Mouse (Mus musculus) liver, embryonic 15.5 days (tissue): Measurements from ENCODE around the gene B230104I21Rik. TPM values are rescaled to one million over a fixed set of nuclear protein-coding genes. Genes with fewer than 3 reads are reported as not detected.

Experiments
- ATAC-seq: fragments of 200-750 bp; cut with Nextera tagmentation; 2 replicates; pipeline ENCODE4 v1.8.0; 2017; ENCODE audit warnings: moderate number of reproducible peaks, mild to moderate bottlenecking, moderate library complexity; ENCODE audit not compliant: insufficient read depth
- H3K27ac ChIP-seq: fragments of 300-500 bp; sonication (generic); replicated peaks from 2 replicates; pipeline ENCODE4 v1.5.1; 2015; ENCODE audit warnings: mild to moderate bottlenecking, inconsistent platforms
- H3K27me3 ChIP-seq: fragments of 300-500 bp; sonication (generic); 2 replicates; pipeline ENCODE4 v1.6.1; 2015; ENCODE audit warnings: mild to moderate bottlenecking, inconsistent platforms
- H3K36me3 ChIP-seq: fragments of 300-500 bp; sonication (generic); replicated peaks from 2 replicates; pipeline ENCODE4 v1.6.1; 2015; ENCODE audit warnings: moderate library complexity, mild to moderate bottlenecking, inconsistent platforms
- H3K4me1 ChIP-seq: fragments of 300-500 bp; sonication (generic); replicated peaks from 2 replicates; pipeline ENCODE4 v1.6.1; 2015; ENCODE audit warnings: inconsistent platforms
- H3K4me2 ChIP-seq: fragments of 300-500 bp; sonication (generic); 2 replicates; pipeline ENCODE4 v1.6.1; 2015; ENCODE audit warnings: moderate library complexity, mild to moderate bottlenecking, inconsistent platforms
- H3K4me3 ChIP-seq: fragments of 300-500 bp; sonication (generic); replicated peaks from 2 replicates; pipeline ENCODE4 v1.5.1; 2015; ENCODE audit warnings: mild to moderate bottlenecking, inconsistent platforms
- H3K9ac ChIP-seq: fragments of 300-500 bp; sonication (generic); 2 replicates; pipeline ENCODE4 v1.6.1; 2015; ENCODE audit warnings: moderate library complexity, mild to moderate bottlenecking, inconsistent platforms
- H3K9me3 ChIP-seq: fragments of 300-500 bp; sonication (generic); replicated peaks from 2 replicates; pipeline ENCODE4 v1.6.1; 2016; ENCODE audit warnings: inconsistent platforms
- WGBS: fragments of 180-500 bp; shearing (Covaris S2); methylation state at CpG from one replicate; pipeline ENCODE4 v1.1.7; 2015; ENCODE audit warnings: mixed read lengths; ENCODE audit not compliant: insufficient replicate concordance; 5-methylcytosine and 5-hydroxymethylcytosine counted together
- polyA plus RNA-seq: library from polyadenylated mRNA; unstranded; fragments of >200 nt; fragmentation: Nextera tagmentation; extraction: Ambion mirVana; gene quantifications from 2 replicates; pipeline ENCODE4 v1.2.1, GENCODE M21; 2015

The B230104I21Rik gene
- polyA plus RNA-seq, 1 experiment from 2014 or later: not detected

DNA sequence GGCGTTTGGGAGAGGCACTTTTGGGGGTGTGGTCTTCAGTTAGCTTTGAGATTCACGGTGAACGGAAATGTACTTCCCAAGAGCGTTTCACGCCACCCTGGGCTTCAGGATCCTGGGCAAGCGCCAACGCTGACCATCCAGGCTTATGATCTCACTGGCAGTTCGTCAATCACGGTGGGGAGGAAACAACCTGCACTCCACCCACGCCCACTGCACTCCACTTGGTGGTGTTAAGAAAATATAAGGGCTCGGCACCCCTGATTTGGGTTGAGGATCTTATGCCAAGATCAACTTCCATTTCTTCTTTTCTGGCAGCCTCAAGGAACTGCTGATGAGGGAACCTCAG is 22.3 kb upstream of the B230104I21Rik start:
- Histone ChIP-seq H3K9me3 (no peaks in the 10 kb centered on the region), H3K27me3 (no peaks in the 10 kb centered on the region), H3K4me1 (no peaks in the 10 kb centered on the region), H3K4me3 (no peak overlapping the region), H3K27ac (no peak overlapping the region), H3K9ac (no peak overlapping the region), H3K4me2 (no peak overlapping the region), H3K36me3 (no peaks in the 10 kb centered on the region)
- ATAC-seq: no peak
- WGBS: 66% methylated on average over 11 of the region's 11 CpGs

DNA sequence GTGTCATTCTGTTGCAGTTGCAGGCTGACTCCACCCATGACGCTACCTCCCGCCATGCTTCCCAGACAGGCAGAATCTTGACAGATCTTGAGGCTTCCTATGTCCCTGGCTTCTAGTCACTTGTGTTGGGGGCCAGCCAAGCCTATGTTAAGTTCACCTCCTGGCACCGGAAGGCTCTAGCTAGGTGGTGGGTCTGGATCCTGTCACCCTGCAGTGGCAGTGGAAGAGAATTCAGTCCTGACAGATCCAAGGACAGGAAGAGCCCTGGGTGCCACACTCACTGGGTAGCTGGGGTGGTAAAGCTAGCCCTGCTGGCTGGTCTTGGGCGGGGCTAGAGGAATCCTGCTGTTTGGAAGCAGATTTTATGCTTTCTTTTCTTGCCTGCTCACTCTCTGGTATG is 10.5 kb upstream of the B230104I21Rik start:
- no peak overlapping the region for H3K4me3 ChIP-seq
- H3K36me3 ChIP-seq: no peaks in the 10 kb centered on the region
- no peak overlapping the region for H3K27ac ChIP-seq
- H3K4me2 ChIP-seq: no peak overlapping the region
- no peaks in the 10 kb centered on the region for H3K27me3 ChIP-seq
- no peak overlapping the region for H3K9ac ChIP-seq
- 49% methylated on average over 4 of the region's 4 CpGs for WGBS
- no peaks in the 10 kb centered on the region for H3K9me3 ChIP-seq
- peaks cover 4% of the 10 kb centered on the region; the same call in 1 of the 2 replicates for H3K4me1 ChIP-seq
- ATAC-seq: no peak

DNA sequence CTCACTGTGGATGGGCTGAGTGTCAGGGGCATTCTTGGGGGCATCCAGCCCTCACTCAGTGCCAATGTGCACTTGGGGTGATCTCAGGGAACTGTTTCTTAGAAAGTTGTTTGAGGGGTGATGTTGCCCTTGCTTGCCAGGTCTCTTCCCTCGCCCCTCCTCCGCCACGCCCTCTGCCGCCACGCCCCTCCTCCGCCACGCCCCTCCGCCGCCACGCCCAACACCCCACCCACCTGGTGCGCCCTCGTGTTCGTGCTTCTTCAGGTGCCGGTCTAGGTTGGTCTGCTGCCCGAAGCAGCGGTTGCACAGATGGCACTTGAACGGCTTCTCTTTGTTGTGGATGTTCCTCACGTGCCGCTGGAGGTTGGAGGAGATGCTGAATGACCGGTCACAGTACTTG is 7.5 kb upstream of the B230104I21Rik start:
- Histone ChIP-seq H3K27ac (no peak overlapping the region), H3K9ac (no peak overlapping the region), H3K27me3 (no peaks in the 10 kb centered on the region), H3K4me2 (no peak overlapping the region), H3K9me3 (no peaks in the 10 kb centered on the region), H3K36me3 (no peaks in the 10 kb centered on the region), H3K4me3 (no peak overlapping the region), H3K4me1 (peaks cover 4% of the 10 kb centered on the region; the same call in 1 of the 2 replicates)
- ATAC-seq: no peak
- WGBS: 16% methylated on average over 12 of the region's 20 CpGs

DNA sequence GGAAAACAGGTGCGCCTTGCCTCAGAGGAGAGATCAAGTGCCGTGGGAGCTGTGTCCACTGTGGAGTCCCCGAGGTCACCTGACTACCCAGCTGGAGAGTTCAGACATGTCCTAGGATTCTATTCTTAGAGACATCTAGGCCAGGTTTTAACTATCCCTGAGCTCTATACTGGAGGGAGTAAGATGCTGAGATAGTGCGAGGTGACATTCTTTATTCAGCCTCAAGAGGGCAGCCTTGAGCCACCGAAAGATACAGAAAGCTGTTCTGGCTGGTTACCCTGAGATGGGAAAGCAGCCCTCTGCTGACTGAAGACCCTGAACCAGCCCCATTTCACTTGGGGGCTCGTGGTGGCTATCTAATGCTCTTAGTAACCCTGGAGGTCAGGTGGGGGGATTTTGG is 7.1 kb upstream of the B230104I21Rik start:
- Histone ChIP-seq H3K27me3 (no peaks in the 10 kb centered on the region), H3K9ac (no peak overlapping the region), H3K27ac (no peak overlapping the region), H3K4me3 (no peak overlapping the region), H3K4me1 (peaks cover 4% of the 10 kb centered on the region; the same call in 1 of the 2 replicates), H3K36me3 (no peaks in the 10 kb centered on the region), H3K4me2 (no peak overlapping the region), H3K9me3 (no peaks in the 10 kb centered on the region)
- WGBS: 11% methylated on average over 6 of the region's 6 CpGs
- no peak for ATAC-seq

DNA sequence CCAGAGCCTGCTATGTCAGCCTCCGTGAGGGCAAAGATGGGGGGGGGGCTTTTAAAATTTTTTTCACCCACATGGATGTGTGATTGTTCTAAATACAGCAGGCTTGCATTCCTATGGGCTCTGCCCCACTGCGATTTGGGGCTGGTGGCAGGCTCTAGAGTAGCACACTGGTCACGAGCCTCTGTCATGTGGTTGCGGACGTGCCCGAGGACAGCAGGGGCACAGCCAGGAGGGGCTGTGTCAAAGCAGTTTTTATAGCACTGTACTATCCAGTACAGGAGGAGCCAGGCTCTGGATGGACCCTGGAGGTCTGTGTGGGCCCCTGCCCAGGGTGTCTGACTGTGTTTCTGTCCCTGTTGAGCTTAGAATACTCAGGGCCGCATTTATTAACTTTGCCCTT is 5.9 kb upstream of the B230104I21Rik start:
- Histone ChIP-seq H3K4me2 (no peak overlapping the region), H3K27ac (no peak overlapping the region), H3K4me3 (no peak overlapping the region), H3K9me3 (no peaks in the 10 kb centered on the region), H3K36me3 (no peaks in the 10 kb centered on the region), H3K27me3 (no peaks in the 10 kb centered on the region), H3K9ac (no peak overlapping the region), H3K4me1 (peaks cover 11% of the 10 kb centered on the region; the same call in 1 of the 2 replicates)
- no peak for ATAC-seq
- WGBS: 70% methylated on average over 7 of the region's 7 CpGs

DNA sequence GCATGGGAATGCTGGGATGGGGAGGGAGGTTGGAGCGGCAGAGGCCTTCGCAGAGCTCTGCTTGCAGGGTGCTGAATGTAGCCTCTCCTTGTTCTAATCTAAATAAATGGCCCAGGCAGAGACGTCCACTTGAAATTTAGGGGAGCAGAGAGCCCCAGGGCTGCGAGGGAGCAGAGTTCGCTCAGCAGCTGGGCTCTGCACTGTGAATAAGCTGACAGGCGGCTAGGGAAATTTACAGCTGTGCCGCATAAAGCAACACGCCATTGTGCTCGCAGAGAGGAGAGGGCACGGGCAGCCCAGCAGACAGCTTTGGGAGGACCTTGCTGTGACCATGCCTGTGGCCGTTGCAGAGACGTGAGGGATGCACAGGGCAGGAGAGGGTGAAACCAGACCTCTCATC is 4.7 kb upstream of the B230104I21Rik start:
- Histone ChIP-seq H3K9ac (no peak overlapping the region), H3K9me3 (no peaks in the 10 kb centered on the region), H3K27me3 (no peaks in the 10 kb centered on the region), H3K36me3 (no peaks in the 10 kb centered on the region), H3K4me1 (peaks cover 12% of the 10 kb centered on the region; the same call in 1 of the 2 replicates), H3K4me3 (no peak overlapping the region), H3K4me2 (no peak overlapping the region), H3K27ac (no peak overlapping the region)
- no peak for ATAC-seq
- WGBS: 61% methylated on average over 12 of the region's 12 CpGs

DNA sequence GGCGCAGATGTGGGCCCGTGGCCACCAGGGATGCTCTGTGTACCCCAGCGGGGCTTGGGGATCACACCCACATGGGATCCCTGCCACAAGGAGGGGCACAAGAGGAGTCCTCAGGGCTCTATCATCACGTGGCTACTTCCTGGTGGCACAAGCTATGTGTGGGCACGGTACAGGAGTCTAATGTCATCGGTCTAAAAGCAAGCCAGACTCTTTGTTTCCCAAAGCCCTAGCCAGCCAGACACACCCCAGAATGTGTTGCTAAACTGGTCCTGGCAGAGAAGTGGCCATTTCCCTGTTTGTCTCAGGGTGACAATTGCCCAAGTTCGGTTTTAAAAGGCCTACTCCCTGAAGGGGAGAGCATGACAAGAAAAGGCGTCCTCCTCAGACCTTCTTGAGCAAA is 2.6 kb upstream of the B230104I21Rik start:
- Histone ChIP-seq H3K9ac (no peak overlapping the region), H3K27ac (no peak overlapping the region), H3K4me2 (no peak overlapping the region), H3K27me3 (no peaks in the 10 kb centered on the region), H3K4me3 (no peak overlapping the region), H3K9me3 (no peaks in the 10 kb centered on the region), H3K4me1 (peaks cover 12% of the 10 kb centered on the region; the same call in 1 of the 2 replicates), H3K36me3 (no peaks in the 10 kb centered on the region)
- ATAC-seq: no peak
- WGBS: 59% methylated on average over 8 of the region's 8 CpGs

DNA sequence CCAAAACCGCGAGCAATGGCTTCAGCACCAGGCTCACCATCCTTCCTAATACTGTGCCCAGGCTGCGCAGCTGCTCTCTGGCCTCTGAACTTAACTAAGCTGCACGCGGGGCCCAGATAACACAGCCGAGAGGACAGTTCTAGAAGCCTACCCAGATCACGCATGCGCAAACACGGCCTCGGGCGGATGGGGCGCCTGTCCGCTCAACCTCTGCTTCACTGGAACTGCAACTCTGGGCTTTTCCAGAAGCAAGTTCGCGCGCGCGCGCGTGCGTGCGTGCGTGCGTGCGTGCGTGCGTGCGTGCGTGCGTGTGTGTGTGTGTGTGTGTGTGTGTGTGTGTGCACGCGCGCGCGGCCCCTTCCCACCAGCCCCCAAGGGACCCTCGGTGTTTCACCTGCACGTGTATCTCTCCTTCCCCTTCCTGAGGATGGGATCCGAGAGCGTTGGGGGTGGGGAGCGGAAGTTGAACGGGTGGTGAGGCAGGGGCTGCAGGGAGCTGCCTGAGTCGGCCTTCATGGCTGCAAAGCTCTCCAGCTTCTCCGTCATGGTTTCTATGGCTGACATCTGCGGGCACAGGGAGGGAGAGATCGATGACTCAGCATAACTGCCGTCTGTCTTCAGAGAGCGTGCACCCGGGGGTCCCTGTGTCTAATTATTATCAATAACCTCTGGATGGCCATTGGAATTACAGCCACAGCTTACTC is 1.1 kb upstream of the B230104I21Rik start:
- H3K36me3 ChIP-seq: no peaks in the 10 kb centered on the region
- peak; percentile 64; the same call in 1 of the 2 replicates for ATAC-seq
- H3K4me3 ChIP-seq: peak overlapping the region; percentile 34
- H3K27ac ChIP-seq: no peak overlapping the region
- no peaks in the 10 kb centered on the region for H3K27me3 ChIP-seq
- H3K9ac ChIP-seq: no peak overlapping the region
- peak overlapping the region; percentile 49 for H3K4me2 ChIP-seq
- H3K4me1 ChIP-seq: 0 out of 2 replicates have a peak, but pooled peaks cover 8% of the 10 kb centered on the region
- H3K9me3 ChIP-seq: no peaks in the 10 kb centered on the region
- 42% methylated on average over 48 of the region's 48 CpGs for WGBS

DNA sequence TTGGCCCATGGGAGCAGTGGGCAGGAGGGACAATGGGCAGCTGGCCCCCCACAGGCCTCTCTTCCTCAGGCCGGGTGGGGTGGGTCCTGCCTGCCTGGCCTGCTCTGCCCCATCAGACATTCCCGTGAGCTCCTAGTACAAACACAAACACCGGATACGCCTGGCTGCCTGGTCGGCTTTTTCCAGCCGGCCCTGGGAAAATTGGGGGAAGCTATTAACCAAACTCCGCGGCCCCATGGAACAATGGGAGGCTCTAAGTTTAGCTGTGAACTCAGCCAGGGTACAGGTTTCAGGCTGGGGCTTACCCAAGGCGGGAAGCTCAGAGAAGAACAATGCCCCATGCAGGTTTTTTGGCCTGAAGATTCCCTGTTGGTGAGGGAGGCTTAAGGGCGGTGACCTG is 723 bp downstream of the B230104I21Rik start:
- Histone ChIP-seq H3K4me1 (0 out of 2 replicates have a peak, but pooled peaks cover 8% of the 10 kb centered on the region), H3K4me2 (no peak overlapping the region), H3K27ac (no peak overlapping the region), H3K9ac (no peak overlapping the region), H3K36me3 (no peaks in the 10 kb centered on the region), H3K4me3 (no peak overlapping the region), H3K27me3 (no peaks in the 10 kb centered on the region), H3K9me3 (no peaks in the 10 kb centered on the region)
- no peak for ATAC-seq
- WGBS: 39% methylated on average over 10 of the region's 10 CpGs

DNA sequence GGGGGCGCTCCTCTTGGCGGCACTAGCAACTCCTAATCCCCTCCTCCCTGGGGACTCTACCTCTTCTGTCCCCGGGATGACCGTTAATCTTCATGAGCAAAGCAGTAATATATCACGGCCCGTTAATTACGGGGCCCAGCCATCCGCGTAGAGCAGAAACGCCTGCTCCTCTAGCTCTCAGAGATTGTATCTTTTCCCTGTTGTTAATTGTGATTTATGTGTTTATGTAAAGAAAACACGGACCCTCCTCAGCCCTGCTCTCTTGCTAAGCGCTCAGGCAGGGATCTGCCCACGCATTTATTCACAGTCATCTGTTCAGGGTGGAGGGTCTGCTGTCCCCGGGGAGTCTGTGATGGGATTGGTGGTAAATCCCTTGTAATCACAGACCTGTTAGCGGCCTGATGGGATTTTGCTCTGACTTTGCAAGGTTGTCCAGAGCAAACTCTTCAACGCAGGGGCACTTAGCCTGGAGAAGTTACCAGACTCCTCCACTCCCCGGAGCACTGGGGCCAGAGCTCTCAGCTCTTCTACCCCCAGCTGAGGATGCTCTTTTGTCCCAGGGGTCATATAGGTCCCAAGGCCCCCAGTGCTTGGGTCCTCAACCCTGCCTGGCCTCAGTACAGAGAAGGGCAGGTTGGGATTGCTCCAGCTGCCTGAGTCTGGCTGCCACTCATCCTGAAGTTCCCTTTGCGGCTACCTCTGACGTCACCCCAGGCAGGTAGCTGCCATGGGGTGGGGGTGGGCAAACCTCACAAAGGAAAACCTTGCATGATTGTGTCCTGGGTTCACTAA is 11.0 kb downstream of the B230104I21Rik start:
- Histone ChIP-seq H3K27me3 (no peaks in the 10 kb centered on the region), H3K4me3 (no peak overlapping the region), H3K36me3 (no peaks in the 10 kb centered on the region), H3K9ac (no peak overlapping the region), H3K4me2 (no peak overlapping the region), H3K4me1 (no peaks in the 10 kb centered on the region), H3K9me3 (no peaks in the 10 kb centered on the region), H3K27ac (no peak overlapping the region)
- ATAC-seq: no peak
- WGBS: 56% methylated on average over 19 of the region's 19 CpGs

DNA sequence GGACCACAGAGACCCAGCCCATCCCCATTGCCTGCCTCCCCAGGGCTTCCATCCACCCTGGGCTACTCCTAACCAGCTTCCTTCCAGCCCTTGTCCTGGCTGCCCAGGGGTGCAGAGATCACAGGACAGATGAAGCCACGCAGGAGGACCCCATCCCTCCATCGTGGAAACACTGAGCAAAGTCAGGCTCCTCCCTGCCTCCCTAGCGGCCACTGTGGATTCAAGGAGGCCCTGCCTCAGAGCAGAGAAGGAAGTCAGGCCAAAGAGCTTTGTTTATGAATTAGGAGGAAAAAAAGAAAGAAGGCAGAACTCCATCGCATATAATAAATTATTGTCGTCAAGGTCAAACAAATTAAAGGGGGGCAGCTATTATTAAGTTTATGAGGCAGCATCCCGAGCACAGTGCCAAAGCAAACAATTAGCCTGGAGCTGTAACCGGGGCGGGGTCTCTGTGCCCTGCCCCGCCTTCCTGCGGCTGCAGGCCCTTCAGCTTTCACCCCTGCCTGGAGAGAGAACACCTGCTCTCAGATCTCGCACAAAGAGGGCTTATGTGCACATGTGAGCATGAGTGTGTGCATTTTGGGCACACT is 12.4 kb downstream of the B230104I21Rik start:
- H3K4me1 ChIP-seq: no peaks in the 10 kb centered on the region
- H3K27ac ChIP-seq: no peak overlapping the region
- no peak overlapping the region for H3K4me3 ChIP-seq
- H3K27me3 ChIP-seq: no peaks in the 10 kb centered on the region
- no peaks in the 10 kb centered on the region for H3K36me3 ChIP-seq
- no peaks in the 10 kb centered on the region for H3K9me3 ChIP-seq
- no peak overlapping the region for H3K4me2 ChIP-seq
- no peak overlapping the region for H3K9ac ChIP-seq
- ATAC-seq: no peak
- 50% methylated on average over 11 of the region's 11 CpGs for WGBS
